Mouse (Mus musculus) CH12.LX (cell line): ENCODE measurements around the gene Miox. TPM values are rescaled to one million over a fixed set of nuclear protein-coding genes. Genes with fewer than 3 reads are reported as not detected.

Source experiments
- DNase-seq: peaks from one replicate; pipeline ENCODE4 v3.0.0-alpha.2; 2013; ENCODE audit errors: extremely low read depth
- H3K27ac ChIP-seq: 2 replicates; pipeline ENCODE4 v1.5.1; 2012; ENCODE audit warnings: low read depth, mild to moderate bottlenecking, control low read depth, moderate library complexity; ENCODE audit not compliant: insufficient read depth
- H3K27me3 ChIP-seq: replicated peaks from 2 replicates; pipeline ENCODE3; 2012; ENCODE audit warnings: inconsistent platforms
- H3K36me3 ChIP-seq, 2 experiments: replicated peaks in 1 of 2; 2 replicates each; pipeline versions ENCODE3 to v1.6.1; 2012; ENCODE audit warnings: inconsistent platforms in 1 of 2, low read length in 1 of 2, mild to moderate bottlenecking in 1 of 2, mixed read lengths in 1 of 2, moderate library complexity in 1 of 2; ENCODE audit not compliant: control insufficient read depth in 1 of 2, insufficient read depth in 1 of 2
- H3K4me1 ChIP-seq, 2 experiments: 2 replicates each; pipeline ENCODE4 v1.6.1; 2012; ENCODE audit warnings: inconsistent platforms in 1 of 2, moderate library complexity in 1 of 2; ENCODE audit not compliant: insufficient read depth in 2 of 2, control insufficient read depth in 1 of 2
- H3K4me2 ChIP-seq: 2 replicates; pipeline ENCODE4 v1.6.1; 2012; ENCODE audit warnings: low read depth, mild to moderate bottlenecking, control low read depth; ENCODE audit not compliant: poor library complexity, insufficient read depth, severe bottlenecking
- H3K4me3 ChIP-seq, 3 experiments: fragments of 150-350 bp in 1 of 3; sonication (generic) in 1 of 3; replicated peaks in 1 of 3; 2 replicates each; pipeline versions ENCODE3 to v1.5.1; 2011 to 2012; ENCODE audit warnings: low read depth in 2 of 3, low read length in 2 of 3, mild to moderate bottlenecking in 2 of 3, moderate library complexity in 2 of 3, control low read depth in 1 of 3, improper control_type of control experiment in 1 of 3, inconsistent platforms in 1 of 3, mixed read lengths in 1 of 3; ENCODE audit not compliant: poor library complexity in 1 of 3
- H3K79me2 ChIP-seq: replicated peaks from 2 replicates; pipeline ENCODE4 v1.6.1; 2012; ENCODE audit warnings: mild to moderate bottlenecking, moderate library complexity; ENCODE audit not compliant: control insufficient read depth, poor library complexity, insufficient read depth, severe bottlenecking; ENCODE audit errors: extremely low read depth
- H3K9ac ChIP-seq: 2 replicates; pipeline ENCODE4 v1.6.1; 2012; ENCODE audit warnings: low read depth, mild to moderate bottlenecking, control low read depth, moderate library complexity; ENCODE audit not compliant: insufficient read depth
- H3K9me3 ChIP-seq: replicated peaks from 2 replicates; pipeline ENCODE3; 2012; ENCODE audit warnings: low read length, inconsistent platforms, mixed read lengths
- BHLHE40 ChIP-seq: IDR thresholded peaks from 2 replicates; pipeline ENCODE4 v1.6.1; 2011; ENCODE audit warnings: mild to moderate bottlenecking, low read depth, low read length, improper control_type of control experiment
- CTCF ChIP-seq, 2 experiments: IDR thresholded peaks in 1 of 2; conservative IDR thresholded peaks in 1 of 2; 2 replicates each; pipeline ENCODE4 v1.5.1; 2011 to 2012; ENCODE audit warnings: low read depth in 2 of 2, low read length in 2 of 2, improper control_type of control experiment in 1 of 2, inconsistent platforms in 1 of 2, mild to moderate bottlenecking in 1 of 2, moderate library complexity in 1 of 2
- E2F4 ChIP-seq: IDR thresholded peaks from 2 replicates; pipeline ENCODE4 v1.6.1; 2011; ENCODE audit warnings: low read depth, low read length, improper control_type of control experiment; ENCODE audit not compliant: insufficient replicate concordance
- ELF1 ChIP-seq: IDR thresholded peaks from 2 replicates; pipeline ENCODE4 v1.6.1; 2014; ENCODE audit warnings: low read depth, mild to moderate bottlenecking, inconsistent platforms, low read length, improper control_type of control experiment
- EP300 ChIP-seq: IDR thresholded peaks from 2 replicates; pipeline ENCODE4 v1.6.1; 2011; ENCODE audit warnings: low read length, improper control_type of control experiment
- HCFC1 ChIP-seq: IDR thresholded peaks from 2 replicates; pipeline ENCODE4 v1.6.1; 2012; ENCODE audit warnings: low read depth, mild to moderate bottlenecking, inconsistent platforms, low read length, improper control_type of control experiment
- JUN ChIP-seq: IDR thresholded peaks from 2 replicates; pipeline ENCODE4 v1.6.1; 2011; ENCODE audit warnings: low read depth, mild to moderate bottlenecking, low read length, improper control_type of control experiment, moderate library complexity; ENCODE audit not compliant: insufficient read depth
- JUND ChIP-seq: conservative IDR thresholded peaks from 2 replicates; pipeline ENCODE4 v1.6.1; 2011; ENCODE audit warnings: low read depth, low read length, improper control_type of control experiment
- MAX ChIP-seq: IDR thresholded peaks from 2 replicates; pipeline ENCODE4 v1.6.1; 2011; ENCODE audit warnings: low read length, improper control_type of control experiment
- MEF2A ChIP-seq: IDR thresholded peaks from 2 replicates; pipeline ENCODE4 v1.6.1; 2014; ENCODE audit warnings: low read depth, mild to moderate bottlenecking, inconsistent platforms, low read length, improper control_type of control experiment, borderline replicate concordance
- MXI1 ChIP-seq: IDR thresholded peaks from 2 replicates; pipeline ENCODE4 v1.6.1; 2011; ENCODE audit warnings: mild to moderate bottlenecking, low read depth, low read length, improper control_type of control experiment
- NRF1 ChIP-seq: IDR thresholded peaks from 2 replicates; pipeline ENCODE4 v1.6.1; 2014; ENCODE audit warnings: low read depth, mild to moderate bottlenecking, inconsistent platforms, low read length, improper control_type of control experiment, moderate library complexity
- RAD21 ChIP-seq: IDR thresholded peaks from 2 replicates; pipeline ENCODE4 v1.6.1; 2011; ENCODE audit warnings: low read depth, mild to moderate bottlenecking, low read length, improper control_type of control experiment, moderate library complexity
- TBP ChIP-seq: conservative IDR thresholded peaks from 2 replicates; pipeline ENCODE4 v1.6.1; 2011; ENCODE audit warnings: low read depth, low read length, improper control_type of control experiment
- USF2 ChIP-seq: conservative IDR thresholded peaks from 2 replicates; pipeline ENCODE4 v1.6.1; 2011; ENCODE audit warnings: low read depth, low read length, improper control_type of control experiment
- ZC3H11A ChIP-seq: IDR thresholded peaks from 2 replicates; pipeline ENCODE4 v1.6.1; 2012; ENCODE audit warnings: low read depth, mild to moderate bottlenecking, inconsistent platforms, low read length, improper control_type of control experiment
- ZKSCAN1 ChIP-seq: IDR thresholded peaks from 2 replicates; pipeline ENCODE4 v1.6.1; 2012; ENCODE audit warnings: low read depth, inconsistent platforms, low read length, improper control_type of control experiment, borderline replicate concordance
- ZNF384 ChIP-seq: IDR thresholded peaks from 2 replicates; pipeline ENCODE4 v1.6.1; 2012; ENCODE audit warnings: low read depth, low read length, improper control_type of control experiment, inconsistent platforms
- dilution Hi-C: fragments of 300-500 bp; cut with MboI; formaldehyde crosslinking; loops from 2 replicates; pipeline ENCODE4 v1.14.3; 2020; ENCODE audit warnings: low sequenced_read_pairs; ENCODE audit not compliant: extremely low pct_unique_long_range_greater_than_20kb, extremely low pct_ligation_motif_present
- in situ Hi-C: fragments of 300-500 bp; cut with MboI; formaldehyde crosslinking; loops from 3 replicates; pipeline ENCODE4 v1.14.3; 2019; ENCODE audit warnings: low sequenced_read_pairs, low pct_ligation_motif_present, low pct_unique_long_range_greater_than_20kb, mixed read lengths
- polyA plus RNA-seq: library from polyadenylated mRNA; unstranded; fragments of >175 nt; gene quantifications from 2 replicates; pipeline ENCODE4 v1.2.1, GENCODE M21; 2012; ENCODE audit warnings: low read depth; ENCODE audit not compliant: insufficient read length
- total RNA-seq, 2 experiments: library from RNA; depleted of rRNA; stranded (reverse); fragments of 300-350 nt in 1 of 2; fragments of >200 nt in 1 of 2; gene quantifications; 2 replicates each; pipeline ENCODE4 v1.2.3; 2012 to 2014

Gene Miox
- total and polyA plus RNA-seq, 3 experiments = not detected

DNA sequence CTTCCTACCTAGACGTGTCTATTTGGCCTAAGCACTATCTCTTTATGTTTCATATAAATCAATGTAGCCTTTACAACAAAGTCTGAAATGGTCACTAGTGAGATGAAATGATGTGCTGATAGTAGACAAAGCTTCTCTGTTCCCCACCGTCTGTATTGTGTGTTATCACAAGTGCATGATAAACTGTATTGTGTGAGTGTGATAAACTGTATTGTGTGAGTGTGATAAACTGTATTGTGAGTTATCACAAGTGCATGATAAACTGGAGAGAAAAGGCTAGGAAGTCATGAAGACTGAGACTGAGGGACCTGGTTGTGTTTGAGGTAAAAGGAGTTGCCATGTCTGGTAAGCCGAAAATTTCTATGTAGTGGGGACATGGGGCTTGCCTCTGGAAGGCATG lies 24.6 kb downstream of the Miox start:
- no peaks in the 10 kb centered on the region for H3K9me3 ChIP-seq
- dilution Hi-C loops = no loop called here
- peaks cover 46 to 62% of the 10 kb centered on the region in 2 experiments for H3K36me3 ChIP-seq
- H3K27ac ChIP-seq = no peak overlapping the region
- H3K27me3 ChIP-seq = no peaks in the 10 kb centered on the region
- no peak for DNase-seq
- in situ Hi-C loops = loop anchor here (25.0 kb wide), 1 partner anchor 246 kb away; the partner anchor contains the start of gene Tubgcp6
- H3K4me2 ChIP-seq = 0 out of 2 replicates have a peak overlapping the region, but pooled peaks have one; percentile 18
- peaks cover 13 to 38% of the 10 kb centered on the region in 2 experiments for H3K4me1 ChIP-seq
- H3K79me2 ChIP-seq = peaks cover 75% of the 10 kb centered on the region
- TF ChIP-seq MAX = no peak
- TF ChIP-seq ELF1 = no peak
- TF ChIP-seq JUND = no peak
- TF ChIP-seq ZKSCAN1 = no peak
- no peak for TF ChIP-seq JUN
- TF ChIP-seq ZC3H11A = no peak
- no peak for TF ChIP-seq HCFC1
- no peak for TF ChIP-seq MEF2A
- TF ChIP-seq USF2 = no peak
- TF ChIP-seq CTCF (conservative IDR thresholded peaks at IDR 0.05 in 1 of 2, IDR thresholded peaks at IDR 0.05 in 1 of 2; ENCODE audit: low read depth in 2 of 2, low read length in 2 of 2) = no peak
- TF ChIP-seq NRF1 = no peak
- no peak overlapping the region for H3K4me3 ChIP-seq
- H3K9ac ChIP-seq = no peak overlapping the region

DNA sequence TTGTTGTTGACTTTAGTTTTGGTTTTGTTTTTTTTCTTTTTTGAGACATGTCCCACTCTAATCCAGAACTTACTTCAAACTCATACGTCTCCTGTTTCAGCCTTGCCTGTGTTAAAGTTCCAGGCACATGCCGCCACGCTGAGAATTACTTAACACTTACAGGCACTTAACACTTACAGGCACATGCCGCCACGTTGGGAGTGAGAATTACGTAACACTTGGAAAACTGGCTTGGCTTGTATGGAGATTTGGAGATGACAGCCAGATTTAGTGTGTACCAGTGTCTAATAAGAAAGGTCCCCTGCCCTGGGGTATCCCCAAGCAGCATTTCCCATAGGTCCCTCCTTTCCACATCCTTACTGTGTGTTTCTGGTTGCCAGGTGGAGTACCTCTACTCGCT lies 28.9 kb downstream of the Miox start:
- no peak overlapping the region for H3K27ac ChIP-seq
- no peak overlapping the region for H3K4me2 ChIP-seq
- in situ Hi-C loops = loop anchor here (25.0 kb wide), 1 partner anchor 251 kb away; the partner anchor contains the start of gene Tubgcp6
- no peak for DNase-seq
- H3K36me3 ChIP-seq = peaks cover 87 to 97% of the 10 kb centered on the region in 2 experiments
- TF ChIP-seq TBP (no peak), MXI1 (no peak), JUND (no peak), HCFC1 (no peak), USF2 (no peak)
- TF ChIP-seq, all 38 proteins: peak for 0
- Histone ChIP-seq H3K27me3 (no peaks in the 10 kb centered on the region), H3K4me3 (no peak overlapping the region), H3K79me2 (peaks cover 44% of the 10 kb centered on the region), H3K4me1 (peaks cover 5 to 18% of the 10 kb centered on the region in 2 experiments), H3K9me3 (no peaks in the 10 kb centered on the region), H3K9ac (no peak overlapping the region)
- dilution Hi-C loops = no loop called here

DNA sequence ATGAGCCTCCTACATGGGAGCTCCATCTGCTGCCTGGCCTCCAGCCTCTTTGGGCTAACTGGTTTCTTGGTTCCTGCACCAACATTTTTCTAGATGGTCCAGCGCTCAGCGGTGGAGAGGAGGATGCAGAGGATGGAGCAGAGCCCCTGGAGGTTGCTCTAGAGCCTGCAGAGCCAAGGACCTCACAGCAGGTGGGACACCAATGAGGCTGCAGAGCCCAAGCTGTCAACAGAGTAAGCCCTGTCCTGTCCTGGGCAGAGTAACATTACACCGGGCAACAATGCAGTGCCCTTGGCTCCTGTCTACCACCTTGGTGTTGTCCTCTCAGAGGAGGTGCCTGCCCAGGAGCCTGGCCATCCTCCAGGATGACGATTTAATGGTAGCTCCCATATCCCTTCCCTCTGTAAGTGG lies 30.9 kb downstream of the Miox start:
- Histone ChIP-seq H3K4me2 (no peak overlapping the region), H3K79me2 (peaks cover 23% of the 10 kb centered on the region), H3K9me3 (no peaks in the 10 kb centered on the region), H3K9ac (no peak overlapping the region), H3K27ac (no peak overlapping the region), H3K27me3 (no peaks in the 10 kb centered on the region), H3K36me3 (peaks cover 99% of the 10 kb centered on the region in 2 experiments), H3K4me3 (no peak overlapping the region), H3K4me1 (no peaks in the 10 kb centered on the region)
- DNase-seq = no peak
- TF ChIP-seq E2F4 (no peak), MAX (no peak), HCFC1 (no peak), ZNF384 (no peak), BHLHE40 (no peak), RAD21 (no peak), EP300 (no peak)
- in situ Hi-C loops (loop anchor here (25.0 kb wide), 1 partner anchor 253 kb away; the partner anchor contains the start of gene Tubgcp6), dilution Hi-C loops (no loop called here)
